Mouse (Mus musculus): ENCODE measurements at regions not wholly inside any gene's neighbourhood (a gene's known extent, or its start where the extent isn't known, plus 50 kb on each side); places are given as distances from the start of the nearest gene placed in this dataset.

DNA sequence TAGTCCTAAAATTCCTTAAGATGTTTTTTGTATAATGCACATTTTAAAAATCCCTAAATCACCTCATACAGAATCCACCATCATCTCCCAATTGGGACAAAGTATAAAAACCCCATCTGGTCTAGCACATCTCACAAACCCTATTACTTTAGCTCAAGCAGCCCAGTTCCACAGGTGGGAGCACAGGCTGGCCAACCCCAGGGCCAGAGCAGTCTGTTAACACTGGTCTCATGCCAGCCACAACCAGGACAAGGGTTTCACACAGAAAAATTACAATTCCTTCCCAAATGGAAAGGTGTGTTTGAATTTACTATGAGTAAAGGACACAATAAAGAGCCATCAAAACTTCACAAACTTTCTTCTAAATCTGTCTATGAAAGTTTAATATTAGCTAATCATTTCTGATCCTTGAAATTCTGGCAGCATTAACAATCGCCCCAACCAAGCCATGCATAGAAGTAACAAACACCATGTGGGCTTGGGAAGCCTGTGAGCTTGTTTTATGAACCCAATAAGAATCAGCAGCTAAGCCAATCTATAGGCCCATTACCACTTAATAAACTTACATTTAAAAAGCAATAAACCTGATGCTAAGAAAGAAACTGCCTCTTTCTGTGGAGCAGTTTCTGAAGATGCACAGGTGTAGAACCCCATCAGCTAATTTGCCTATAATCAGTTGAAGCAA is 512.9 kb downstream of the Rps29 start:
- Histone ChIP-seq H3K4me1 (ENCODE audit: control insufficient read depth, insufficient read depth, low read length) (no peaks in the 10 kb centered on the region), H3K4me3 (ENCODE audit: insufficient read depth, low read length) (no peak overlapping the region), H3K27ac (ENCODE audit: insufficient read depth, low read length) (no peak overlapping the region)
- TF ChIP-seq POLR2A (IDR thresholded peaks at IDR 0.05; ENCODE audit: low read depth, low read length) (no peak), CTCF (IDR thresholded peaks at IDR 0.05; ENCODE audit: borderline replicate concordance, insufficient read depth, low read length) (no peak)

DNA sequence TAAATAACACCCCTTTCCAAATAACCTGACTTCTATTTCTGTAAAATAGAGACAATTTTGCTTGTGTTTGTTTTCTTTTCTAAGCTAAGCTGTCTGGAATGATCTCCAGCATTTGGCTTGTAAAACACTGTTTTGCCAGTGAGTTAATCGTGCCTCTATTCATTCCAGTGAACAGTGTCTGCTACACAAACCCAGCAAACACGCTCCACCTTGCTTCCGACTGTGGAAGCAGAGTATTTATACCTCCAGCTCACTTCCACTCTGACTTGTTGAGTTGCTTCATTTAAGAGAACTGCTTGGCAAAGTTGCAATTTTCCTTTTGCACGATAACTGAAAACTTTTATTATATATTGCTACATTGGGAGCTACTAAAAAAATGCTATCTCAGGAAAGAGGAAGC is 515.3 kb downstream of the Rps29 start:
- no peak for TF ChIP-seq CTCF (IDR thresholded peaks at IDR 0.05; ENCODE audit: borderline replicate concordance, insufficient read depth, low read length)
- no peak for TF ChIP-seq POLR2A (IDR thresholded peaks at IDR 0.05; ENCODE audit: low read depth, low read length)

DNA sequence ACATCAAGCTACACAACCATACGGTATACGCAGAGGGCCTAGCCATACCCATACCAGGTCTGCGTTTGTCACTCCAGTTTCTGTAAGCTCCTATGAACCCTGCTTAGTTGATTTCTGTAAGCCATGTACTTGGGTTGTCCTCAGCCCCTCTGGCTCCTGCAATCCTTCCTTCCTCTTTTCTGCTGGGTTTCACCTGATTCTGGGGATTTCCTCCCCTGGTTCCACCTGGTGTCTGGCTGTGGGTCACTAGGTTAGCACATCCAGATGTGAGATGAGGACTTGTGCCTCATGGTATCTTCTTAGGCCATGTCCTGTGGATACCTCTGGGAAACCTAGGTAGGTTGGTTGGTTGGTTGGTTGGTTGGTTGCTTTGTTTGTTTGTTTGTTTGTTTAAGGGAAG is 526.5 kb downstream of the Rps29 start:
- TF ChIP-seq POLR2A (IDR thresholded peaks at IDR 0.05; ENCODE audit: low read depth, low read length), result no peak
- TF ChIP-seq CTCF (IDR thresholded peaks at IDR 0.05; ENCODE audit: borderline replicate concordance, insufficient read depth, low read length), result no peak
- H3K4me1 ChIP-seq (ENCODE audit: control insufficient read depth, insufficient read depth, low read length), result no peaks in the 10 kb centered on the region
- no peak overlapping the region for H3K4me3 ChIP-seq (ENCODE audit: insufficient read depth, low read length)
- H3K27ac ChIP-seq (ENCODE audit: insufficient read depth, low read length), result no peak overlapping the region

More for the DNA sequence above, 515.3 kb downstream of the Rps29 start:
- H3K27ac ChIP-seq (ENCODE audit: insufficient read depth, low read length), result 0 out of 2 replicates have a peak overlapping the region, but pooled peaks have one; percentile 18
- H3K4me1 ChIP-seq (ENCODE audit: control insufficient read depth, insufficient read depth, low read length), result no peaks in the 10 kb centered on the region
- H3K4me3 ChIP-seq (ENCODE audit: insufficient read depth, low read length), result no peak overlapping the region

DNA sequence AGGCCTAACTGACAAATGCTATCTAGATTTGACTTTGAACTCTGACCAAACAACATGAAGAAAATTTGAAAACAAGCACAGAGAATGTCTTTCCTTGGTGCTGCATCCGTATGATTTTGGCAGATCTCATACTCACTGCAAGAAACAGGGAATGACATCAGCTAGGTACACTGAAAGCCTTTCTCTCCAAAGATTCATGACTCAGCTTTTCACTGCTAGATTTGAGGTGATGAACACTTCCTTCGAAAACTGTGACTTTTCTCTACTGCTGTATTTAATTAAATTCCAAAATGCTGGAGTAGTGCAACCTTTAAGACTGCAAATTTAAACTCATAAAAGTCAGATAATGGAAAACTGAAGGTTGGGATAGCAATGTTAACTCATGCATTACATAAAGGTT is 540.6 kb downstream of the Rps29 start:
- Histone ChIP-seq H3K27ac (ENCODE audit: insufficient read depth, low read length) (no peak overlapping the region), H3K4me1 (ENCODE audit: control insufficient read depth, insufficient read depth, low read length) (no peaks in the 10 kb centered on the region), H3K4me3 (ENCODE audit: insufficient read depth, low read length) (no peak overlapping the region)
- TF ChIP-seq CTCF (IDR thresholded peaks at IDR 0.05; ENCODE audit: borderline replicate concordance, insufficient read depth, low read length) (no peak), POLR2A (IDR thresholded peaks at IDR 0.05; ENCODE audit: low read depth, low read length) (no peak)

GRCm38 (mm10) chr12:68605417-68606000 is 553.5 kb downstream of the Rps29 start:
- Histone ChIP-seq H3K4me1 (ENCODE audit: control insufficient read depth, insufficient read depth, low read length) (no peaks in the 10 kb centered on the region), H3K4me3 (ENCODE audit: insufficient read depth, low read length) (no peak overlapping the region), H3K27ac (ENCODE audit: insufficient read depth, low read length) (no peak overlapping the region)
- TF ChIP-seq POLR2A (IDR thresholded peaks at IDR 0.05; ENCODE audit: low read depth, low read length) (no peak), CTCF (IDR thresholded peaks at IDR 0.05; ENCODE audit: borderline replicate concordance, insufficient read depth, low read length) (no peak)

DNA sequence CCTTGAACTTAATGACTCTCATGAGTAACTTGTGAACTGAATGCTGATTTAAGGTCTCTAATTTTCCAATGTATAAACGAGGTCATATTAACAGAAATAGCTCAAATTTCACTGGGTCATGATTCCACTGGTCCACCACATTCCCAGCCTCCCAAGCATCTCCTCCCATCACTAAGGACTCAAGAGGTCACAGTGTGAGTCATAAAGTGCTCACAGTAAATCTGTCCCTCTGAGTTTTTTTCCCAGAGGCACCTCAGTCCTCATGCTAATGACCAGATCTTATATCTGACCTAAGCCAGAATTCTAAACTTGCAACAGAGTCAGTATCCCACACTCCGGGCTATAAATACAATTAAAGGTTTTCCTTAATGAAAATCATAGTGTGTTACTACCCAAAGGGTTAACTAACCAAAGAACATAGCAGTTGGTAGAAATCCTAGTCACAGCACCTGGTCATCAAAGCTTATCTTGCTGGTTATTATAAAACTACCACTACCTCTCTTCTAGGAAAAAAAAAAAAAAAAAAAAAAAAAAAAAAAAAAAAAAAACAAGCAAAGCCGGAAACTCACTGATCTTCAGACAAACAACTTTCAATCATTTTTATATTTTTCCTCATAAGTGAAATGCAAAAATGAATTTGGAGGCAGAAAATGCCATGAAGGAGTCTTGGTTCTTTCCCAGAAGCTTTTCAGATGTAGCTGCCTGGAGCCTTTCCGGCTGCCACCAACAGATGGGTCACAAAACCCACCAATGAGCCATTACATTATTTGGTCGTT is 554.3 kb downstream of the Rps29 start:
- H3K27ac ChIP-seq (ENCODE audit: insufficient read depth, low read length), result no peak overlapping the region
- no peaks in the 10 kb centered on the region for H3K4me1 ChIP-seq (ENCODE audit: control insufficient read depth, insufficient read depth, low read length)
- no peak overlapping the region for H3K4me3 ChIP-seq (ENCODE audit: insufficient read depth, low read length)
- TF ChIP-seq CTCF (IDR thresholded peaks at IDR 0.05; ENCODE audit: borderline replicate concordance, insufficient read depth, low read length), result no peak
- TF ChIP-seq POLR2A (IDR thresholded peaks at IDR 0.05; ENCODE audit: low read depth, low read length), result no peak

GRCm38 (mm10) chr12:68602682-68603081 is 556.3 kb downstream of the Rps29 start:
- TF ChIP-seq POLR2A (IDR thresholded peaks at IDR 0.05; ENCODE audit: low read depth, low read length), result no peak
- TF ChIP-seq CTCF (IDR thresholded peaks at IDR 0.05; ENCODE audit: borderline replicate concordance, insufficient read depth, low read length), result no peak
- Histone ChIP-seq H3K4me3 (ENCODE audit: insufficient read depth, low read length) (no peak overlapping the region), H3K27ac (ENCODE audit: insufficient read depth, low read length) (no peak overlapping the region), H3K4me1 (ENCODE audit: control insufficient read depth, insufficient read depth, low read length) (no peaks in the 10 kb centered on the region)

DNA sequence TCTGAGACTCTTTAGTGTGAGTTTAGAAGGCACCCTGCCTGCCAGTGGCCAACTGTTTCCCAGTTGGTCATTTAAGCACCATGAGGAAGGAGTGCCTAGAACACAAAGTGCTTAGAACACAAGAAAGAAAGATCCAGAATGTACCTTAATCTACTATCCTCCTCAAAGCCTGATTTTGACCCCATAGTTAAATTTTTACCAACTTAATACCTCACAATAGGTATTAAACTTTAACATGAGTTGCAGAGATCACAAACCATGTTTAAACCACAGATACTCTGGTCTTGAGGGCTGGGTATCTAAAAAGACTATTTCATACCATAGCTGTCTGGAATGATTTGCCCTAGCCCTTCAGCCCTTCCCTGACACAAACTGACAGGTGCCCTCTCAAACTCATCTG is 557.6 kb downstream of the Rps29 start:
- Histone ChIP-seq H3K4me1 (ENCODE audit: control insufficient read depth, insufficient read depth, low read length) (no peaks in the 10 kb centered on the region), H3K4me3 (ENCODE audit: insufficient read depth, low read length) (no peak overlapping the region), H3K27ac (ENCODE audit: insufficient read depth, low read length) (no peak overlapping the region)
- TF ChIP-seq POLR2A (IDR thresholded peaks at IDR 0.05; ENCODE audit: low read depth, low read length), result no peak
- no peak for TF ChIP-seq CTCF (IDR thresholded peaks at IDR 0.05; ENCODE audit: borderline replicate concordance, insufficient read depth, low read length)

DNA sequence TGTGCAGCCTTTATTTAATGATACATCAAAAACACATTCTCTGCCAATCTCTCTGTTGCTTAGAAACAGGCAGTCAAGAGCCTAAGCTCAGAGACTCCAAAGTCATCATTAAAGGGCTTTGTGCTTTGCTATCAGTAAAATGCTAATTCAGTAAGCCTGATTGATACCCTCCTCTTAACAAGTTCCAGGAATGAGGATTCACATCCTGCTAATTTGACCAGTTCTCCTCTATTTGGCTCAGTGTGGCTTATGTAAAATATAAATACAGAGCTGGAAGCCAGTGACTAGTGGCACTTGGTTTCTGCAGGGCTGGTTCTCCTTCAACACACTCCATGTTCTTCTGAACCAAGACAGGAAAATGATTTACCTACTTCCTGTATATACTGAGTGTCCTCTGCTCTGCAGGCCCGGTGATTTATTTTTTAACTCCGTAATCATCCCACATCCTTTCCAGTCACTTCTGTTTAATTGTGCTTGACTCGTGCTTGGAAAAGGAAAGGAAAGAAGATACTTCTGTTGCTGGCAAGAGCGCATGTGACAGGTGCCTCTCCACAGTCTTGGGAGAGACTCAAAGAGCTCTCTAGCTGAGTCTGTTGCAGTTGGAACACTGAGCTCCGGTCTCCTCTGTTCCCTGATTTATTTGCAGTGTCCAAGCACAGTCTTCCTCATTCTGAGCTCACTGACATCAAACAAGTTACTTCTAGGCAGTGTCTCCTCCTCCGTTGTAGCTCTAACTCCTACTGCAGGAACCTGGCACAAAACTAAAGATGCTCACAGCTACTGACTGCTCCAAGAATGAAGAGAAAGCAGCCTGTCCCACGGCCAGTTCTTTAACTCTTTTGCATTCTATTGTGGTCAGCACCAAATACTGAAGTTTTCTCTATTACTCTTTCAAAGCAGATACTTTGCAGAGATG is 559.0 kb downstream of the Rps29 start:
- Histone ChIP-seq H3K4me1 (ENCODE audit: control insufficient read depth, insufficient read depth, low read length) (no peaks in the 10 kb centered on the region), H3K27ac (ENCODE audit: insufficient read depth, low read length) (no peak overlapping the region), H3K4me3 (ENCODE audit: insufficient read depth, low read length) (no peak overlapping the region)
- TF ChIP-seq CTCF (IDR thresholded peaks at IDR 0.05; ENCODE audit: borderline replicate concordance, insufficient read depth, low read length) (no peak), POLR2A (IDR thresholded peaks at IDR 0.05; ENCODE audit: low read depth, low read length) (no peak)
